In genomic region chr11:55789638-55790037, GRCm38 (mm10) we compare ENCODE assay signal across 11 mouse cellular contexts.
DNase-seq lines count a peak whose midpoint lies in the region; ATAC-seq lines count a peak whose summit lies in the region.
"Had no signal": no experiment of that assay in that cellular context is flagged by ENCODE, and none has a peak within 500 bp of the region (broad histone marks: within the 10 kb centered on the region; RNA-seq: fewer than 3 reads in every experiment).

No protein-coding gene starts in this region.

- no peak for ATAC-seq in embryonic facial prominence, embryonic 14.5 days (ENCODE audit: low read depth)
- ATAC-seq in monocyte, adult 5-6 weeks (replicated peaks; ENCODE audit: insufficient number of reproducible peaks, low FRiP score, low TSS enrichment, poor library complexity, severe bottlenecking): no peak

- intact Hi-C loops in left cerebral cortex, postnatal 4 days (cut with DNase I): loop anchor here (10.0 kb wide), 1 partner anchor 255 kb away; no protein-coding TSS in a partner anchor

- no peaks in the 10 kb centered on the region for H3K9me3 ChIP-seq in embryonic facial prominence, embryonic 14.5 days (ENCODE audit: control insufficient read depth, low read length)
- no peaks in the 10 kb centered on the region for H3K9me3 ChIP-seq in embryonic facial prominence, embryonic 10.5 days

- no peaks in the 10 kb centered on the region for H3K27me3 ChIP-seq in embryonic facial prominence, embryonic 14.5 days (replicated peaks; ENCODE audit: control insufficient read depth, insufficient read depth, low read length)
- no peaks in the 10 kb centered on the region for H3K27me3 ChIP-seq in embryonic facial prominence, embryonic 10.5 days (replicated peaks; ENCODE audit: low read depth, poor library complexity, severe bottlenecking)
- H3K27me3 ChIP-seq: megakaryocyte, embryonic 14.5 days had no signal

- no peaks in the 10 kb centered on the region for H3K36me3 ChIP-seq in embryonic facial prominence, embryonic 14.5 days (ENCODE audit: control insufficient read depth, insufficient read depth, low read length)
- no peaks in the 10 kb centered on the region for H3K36me3 ChIP-seq in embryonic facial prominence, embryonic 10.5 days (replicated peaks)

- no peaks in the 10 kb centered on the region for H3K4me1 ChIP-seq in embryonic facial prominence, embryonic 14.5 days (ENCODE audit: control insufficient read depth, insufficient read depth, low read length)
- no peaks in the 10 kb centered on the region; the same call in 1 of the 2 replicates for H3K4me1 ChIP-seq in embryonic facial prominence, embryonic 10.5 days
- H3K4me1 ChIP-seq: megakaryocyte, embryonic 14.5 days had no signal

- 81% methylated on average over 3 of the region's 3 CpGs for WGBS in embryonic facial prominence, embryonic 14.5 days
- WGBS in embryonic facial prominence, embryonic 10.5 days: 85% methylated on average over 3 of the region's 3 CpGs

- no peak overlapping the region for H3K9ac ChIP-seq in embryonic facial prominence, embryonic 14.5 days (ENCODE audit: low read depth, low read length)
- H3K9ac ChIP-seq: liver, embryonic 14.5 days had no signal

- no peak overlapping the region for H3K4me2 ChIP-seq in embryonic facial prominence, embryonic 14.5 days (ENCODE audit: low read depth, low read length)

- peak; percentile 2 for DNase-seq in embryonic facial prominence, embryonic 14.5 days (ENCODE audit: low spot score)
- DNase-seq in embryonic facial prominence, embryonic 10.5 days (ENCODE audit: low spot score): no peak
- peak; percentile 34 for DNase-seq in left cerebral cortex, postnatal 4 days
- no peak for DNase-seq in left cerebral cortex, adult 11 months (ENCODE audit: low spot score)
- DNase-seq in brain, adult 2 months (ENCODE audit: low read depth, low spot score): peak; percentile 29
- peak; percentile 36 for DNase-seq in mesoderm, embryonic 11.5 days (ENCODE audit: low read depth, low spot score)
- DNase-seq in ovary, postnatal 14 days (ENCODE audit: low spot score): no peak
- DNase-seq: gastrocnemius, postnatal 10 days had no signal

- H3K4me3 ChIP-seq in embryonic facial prominence, embryonic 14.5 days (ENCODE audit: low read depth, low read length): no peak overlapping the region
- no peak overlapping the region for H3K4me3 ChIP-seq in embryonic facial prominence, embryonic 10.5 days
- H3K4me3 ChIP-seq: megakaryocyte, embryonic 14.5 days had no signal

- H3K27ac ChIP-seq in embryonic facial prominence, embryonic 14.5 days (replicated peaks; ENCODE audit: low read depth, low read length): no peak overlapping the region
- H3K27ac ChIP-seq in embryonic facial prominence, embryonic 10.5 days (replicated peaks): no peak overlapping the region
- H3K27ac ChIP-seq: liver, embryonic 14.5 days had no signal

Comparison
In these comparisons a context has a peak if more than half of its experiments do, and no peak if none do; other contexts are left out.
1. DNase-seq: peak in embryonic facial prominence, embryonic 14.5 days (single experiment), left cerebral cortex, postnatal 4 days (single experiment), brain, adult 2 months (single experiment) and mesoderm, embryonic 11.5 days (single experiment); none in embryonic facial prominence, embryonic 10.5 days (single experiment), left cerebral cortex, adult 11 months (single experiment) and ovary, postnatal 14 days (single experiment).